Mouse (Mus musculus): ENCODE results near the gene Cep63. TPM values are rescaled to one million over a fixed set of nuclear protein-coding genes. Genes with fewer than 3 reads are reported as not detected.

The Cep63 gene
- 24.4 and 27.1 TPM in 2 replicates for polyA plus RNA-seq (2012; rRNA removed)

DNA sequence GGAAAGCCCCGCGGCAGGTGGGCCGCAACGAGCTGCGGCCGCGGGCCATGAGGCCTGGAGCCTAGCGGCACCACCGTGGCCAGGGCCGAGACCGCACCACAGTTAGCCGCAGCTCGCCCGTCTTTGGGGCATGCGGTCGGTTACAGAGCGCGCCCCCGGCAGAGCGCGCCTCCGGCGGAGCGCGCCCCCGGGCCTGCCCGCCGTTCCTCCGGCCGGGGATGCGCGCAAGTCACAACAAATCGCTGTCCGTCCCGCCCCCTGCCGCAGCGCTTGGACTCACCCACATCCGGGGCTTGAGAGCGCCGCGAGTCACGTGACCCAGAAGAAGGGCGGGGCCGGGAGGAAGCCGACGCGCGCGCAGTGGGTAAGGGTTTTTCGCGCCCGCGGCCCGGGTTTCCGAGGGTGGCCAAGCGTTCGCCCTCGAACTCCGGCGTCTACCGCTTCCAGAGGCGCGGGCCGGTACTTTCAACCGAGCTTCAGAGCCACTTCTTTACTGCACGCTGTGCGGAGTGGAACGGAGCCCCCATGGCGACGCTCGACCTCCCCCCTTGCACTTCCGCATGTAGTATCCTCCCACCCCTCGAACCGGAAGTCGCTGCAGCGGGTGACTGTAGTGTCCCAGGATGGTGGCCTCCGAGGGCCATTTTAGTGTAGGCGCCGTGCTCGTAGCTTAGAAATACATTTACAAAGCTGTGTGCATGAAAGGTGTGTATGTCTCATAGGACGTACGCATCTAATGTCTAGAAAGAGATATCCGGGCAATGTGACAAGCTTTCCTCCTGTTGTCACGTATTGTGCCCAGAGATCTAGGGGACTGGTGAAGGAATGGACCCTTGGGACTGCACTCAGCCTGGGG lies at the start of gene Cep63, which contains the start of gene Anapc13:
Gene Cep63 (minus strand): TSS at position 552 of the 856 bp plus-strand sequence.
Gene Anapc13 (plus strand): TSS at position 314 of the 856 bp plus-strand sequence.
- H3K4me3 ChIP-seq (replicated peaks; ENCODE audit: insufficient read depth, low read depth, low read length) = peak within 1 kb of the TSS; percentile 76
- peak within 1 kb of the TSS; percentile 91 for H3K27ac ChIP-seq (ENCODE audit: insufficient read depth, low read length)
- TF ChIP-seq CTCF (IDR thresholded peaks at IDR 0.05; ENCODE audit: borderline replicate concordance, insufficient read depth, low read depth, low read length) (no peak), POLR2A (IDR thresholded peaks at IDR 0.05; ENCODE audit: borderline replicate concordance, insufficient read depth, low read length) (peak; percentile 77)
- WGBS = under 1% methylated on average over 84 of the region's 84 CpGs
- DNase-seq = peak; percentile 98 to 99
- peaks cover 3% of the 10 kb centered on the region; the same call in 1 of the 2 replicates for H3K4me1 ChIP-seq (ENCODE audit: control insufficient read depth, insufficient read depth, low read length)
- H3K27me3 ChIP-seq (ENCODE audit: control insufficient read depth, insufficient read depth, low read length) = no peaks in the 10 kb centered on the region

DNA sequence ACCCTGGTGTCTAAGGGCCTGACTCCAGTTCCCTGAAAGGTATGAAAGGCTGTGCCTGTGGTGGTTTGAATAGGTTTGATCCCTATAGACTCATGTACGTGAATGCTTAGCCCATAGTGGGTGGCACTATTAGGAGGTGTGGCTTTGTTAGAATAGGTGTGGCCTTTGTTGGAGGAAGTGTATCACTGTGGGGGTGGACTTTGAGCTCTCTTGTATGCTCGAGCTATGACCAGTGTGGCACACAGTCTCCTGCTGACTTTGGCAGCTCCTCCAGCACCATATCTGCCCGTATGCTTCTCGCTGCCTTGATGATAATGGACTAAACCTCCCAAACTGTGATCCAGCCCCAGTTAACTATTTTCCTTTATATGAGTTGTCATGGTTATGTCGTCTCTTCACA lies 49.6 kb upstream of the Cep63 start:
- no peak overlapping the region for H3K4me3 ChIP-seq (replicated peaks; ENCODE audit: insufficient read depth, low read depth, low read length)
- no peak for DNase-seq
- no peaks in the 10 kb centered on the region for H3K27me3 ChIP-seq (ENCODE audit: control insufficient read depth, insufficient read depth, low read length)
- no peak for TF ChIP-seq CTCF (IDR thresholded peaks at IDR 0.05; ENCODE audit: borderline replicate concordance, insufficient read depth, low read depth, low read length)
- TF ChIP-seq POLR2A (IDR thresholded peaks at IDR 0.05; ENCODE audit: borderline replicate concordance, insufficient read depth, low read length) = no peak
- no peak overlapping the region for H3K27ac ChIP-seq (ENCODE audit: insufficient read depth, low read length)
- 80% methylated on average over 5 of the region's 5 CpGs for WGBS
- no peaks in the 10 kb centered on the region for H3K4me1 ChIP-seq (ENCODE audit: control insufficient read depth, insufficient read depth, low read length)

DNA sequence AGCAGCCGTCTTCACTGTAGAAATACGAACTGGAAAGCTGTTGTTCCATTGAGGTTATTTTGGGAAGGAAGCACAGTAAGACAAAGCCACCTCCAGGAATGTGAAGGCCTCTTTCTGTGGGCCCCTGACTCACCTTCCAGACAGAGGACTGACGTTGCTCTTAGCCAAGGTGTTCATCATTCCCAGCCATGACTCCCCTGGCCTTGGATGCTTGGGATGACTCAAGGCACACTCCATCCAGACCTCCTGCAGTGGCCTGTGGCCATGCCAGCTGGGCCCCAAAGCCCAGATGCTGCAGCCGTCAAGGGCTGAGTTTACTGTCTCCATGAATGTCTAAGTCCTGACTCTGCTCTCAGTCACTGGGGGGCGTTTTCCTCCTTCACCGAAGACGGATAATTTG lies 47.0 kb upstream of the Cep63 start:
- Histone ChIP-seq H3K27ac (ENCODE audit: insufficient read depth, low read length) (no peak overlapping the region), H3K27me3 (ENCODE audit: control insufficient read depth, insufficient read depth, low read length) (no peaks in the 10 kb centered on the region), H3K4me3 (replicated peaks; ENCODE audit: insufficient read depth, low read depth, low read length) (no peak overlapping the region), H3K4me1 (ENCODE audit: control insufficient read depth, insufficient read depth, low read length) (no peaks in the 10 kb centered on the region)
- TF ChIP-seq POLR2A (IDR thresholded peaks at IDR 0.05; ENCODE audit: borderline replicate concordance, insufficient read depth, low read length) (no peak), CTCF (IDR thresholded peaks at IDR 0.05; ENCODE audit: borderline replicate concordance, insufficient read depth, low read depth, low read length) (no peak)
- 50% methylated on average over 7 of the region's 7 CpGs for WGBS
- DNase-seq = no peak

DNA sequence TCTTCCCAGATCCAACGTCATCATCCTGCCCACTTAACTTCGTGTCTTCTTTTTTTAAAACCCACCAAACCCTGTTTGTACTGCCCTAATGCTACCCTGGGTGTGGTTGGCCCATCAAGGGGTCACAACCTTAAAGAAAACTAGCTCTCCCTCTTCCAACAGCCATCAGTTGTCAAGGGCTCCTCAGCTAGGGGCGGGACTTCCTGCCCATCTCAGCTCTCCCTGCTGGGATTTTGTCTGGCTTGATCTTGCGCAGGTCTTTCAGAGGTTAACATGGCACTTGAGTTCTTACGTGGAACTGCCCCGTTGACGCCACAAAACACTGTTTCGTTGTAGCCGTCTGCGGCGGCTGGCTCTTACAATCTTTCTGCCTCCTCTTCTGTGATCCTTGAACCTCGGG lies 42.6 kb upstream of the Cep63 start:
- H3K4me3 ChIP-seq (replicated peaks; ENCODE audit: insufficient read depth, low read depth, low read length) = no peak overlapping the region
- no peak overlapping the region for H3K27ac ChIP-seq (ENCODE audit: insufficient read depth, low read length)
- no peaks in the 10 kb centered on the region for H3K27me3 ChIP-seq (ENCODE audit: control insufficient read depth, insufficient read depth, low read length)
- DNase-seq = no peak
- TF ChIP-seq CTCF (IDR thresholded peaks at IDR 0.05; ENCODE audit: borderline replicate concordance, insufficient read depth, low read depth, low read length) (no peak), POLR2A (IDR thresholded peaks at IDR 0.05; ENCODE audit: borderline replicate concordance, insufficient read depth, low read length) (no peak)
- no peaks in the 10 kb centered on the region for H3K4me1 ChIP-seq (ENCODE audit: control insufficient read depth, insufficient read depth, low read length)
- 93% methylated on average over 12 of the region's 12 CpGs for WGBS

DNA sequence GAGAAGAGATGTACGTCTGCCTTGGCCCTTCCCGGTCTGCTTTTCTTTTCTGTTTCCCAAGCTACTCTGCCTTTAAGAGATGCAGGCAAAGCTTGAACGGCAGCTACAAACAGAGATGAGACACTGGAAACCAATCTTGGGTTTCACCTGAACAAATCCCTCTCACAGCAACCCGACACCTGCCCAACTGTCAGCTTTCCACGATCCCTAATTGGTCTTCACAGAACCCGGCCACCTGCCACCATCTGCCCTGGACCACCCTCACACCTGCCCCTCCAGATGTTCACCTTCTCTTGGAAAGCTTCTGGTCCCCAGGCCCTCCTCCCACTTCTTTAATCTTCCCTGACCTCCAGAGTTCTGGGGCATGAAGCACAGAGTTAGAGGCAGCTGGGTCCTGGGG lies 41.8 kb upstream of the Cep63 start:
- no peak for TF ChIP-seq POLR2A (IDR thresholded peaks at IDR 0.05; ENCODE audit: borderline replicate concordance, insufficient read depth, low read length)
- TF ChIP-seq CTCF (IDR thresholded peaks at IDR 0.05; ENCODE audit: borderline replicate concordance, insufficient read depth, low read depth, low read length) = no peak
- WGBS = 40% methylated on average over 6 of the region's 6 CpGs
- no peaks in the 10 kb centered on the region for H3K4me1 ChIP-seq (ENCODE audit: control insufficient read depth, insufficient read depth, low read length)
- no peaks in the 10 kb centered on the region for H3K27me3 ChIP-seq (ENCODE audit: control insufficient read depth, insufficient read depth, low read length)
- no peak for DNase-seq
- H3K4me3 ChIP-seq (replicated peaks; ENCODE audit: insufficient read depth, low read depth, low read length) = no peak overlapping the region
- H3K27ac ChIP-seq (ENCODE audit: insufficient read depth, low read length) = no peak overlapping the region

DNA sequence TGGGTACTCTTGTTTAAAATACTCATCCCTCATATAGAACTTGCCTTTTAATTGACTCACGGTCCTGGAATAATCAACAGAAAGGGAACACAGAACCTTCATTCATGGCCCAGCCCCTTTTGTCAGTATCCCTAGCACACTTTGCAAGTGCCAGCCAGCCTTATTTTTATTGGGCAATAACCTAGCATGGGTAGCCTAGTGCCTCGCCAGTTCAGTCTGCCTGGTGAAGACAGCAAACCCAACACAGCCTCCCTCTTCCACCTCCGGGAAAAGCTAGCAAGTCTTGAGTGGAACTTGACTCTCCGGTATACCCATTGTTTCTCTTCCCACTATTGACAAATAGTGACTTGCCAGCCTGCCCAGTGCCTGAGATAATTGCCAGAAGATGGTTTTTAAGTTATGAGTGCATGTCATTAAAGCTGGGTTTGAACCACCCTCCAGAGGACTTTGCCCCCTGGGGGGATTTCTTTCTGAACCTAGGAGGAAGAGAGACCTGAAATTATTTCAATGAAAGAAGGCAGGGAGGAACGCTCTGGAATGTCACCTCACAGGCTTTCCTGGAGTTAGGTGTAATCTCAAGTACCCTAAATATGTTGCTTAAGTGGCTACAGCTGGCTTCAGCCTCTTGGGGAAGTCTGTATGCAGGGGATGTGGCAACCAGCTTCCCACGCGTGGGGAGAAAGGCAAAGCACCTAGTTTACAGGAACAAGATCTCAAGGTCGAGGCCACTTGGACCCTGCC lies 30.2 kb upstream of the Cep63 start:
- H3K27ac ChIP-seq (ENCODE audit: insufficient read depth, low read length) = no peak overlapping the region
- H3K27me3 ChIP-seq (ENCODE audit: control insufficient read depth, insufficient read depth, low read length) = no peaks in the 10 kb centered on the region; the same call in 1 of the 2 replicates
- no peak for DNase-seq
- TF ChIP-seq POLR2A (IDR thresholded peaks at IDR 0.05; ENCODE audit: borderline replicate concordance, insufficient read depth, low read length) (no peak), CTCF (IDR thresholded peaks at IDR 0.05; ENCODE audit: borderline replicate concordance, insufficient read depth, low read depth, low read length) (no peak)
- WGBS = 90% methylated on average over 8 of the region's 8 CpGs
- H3K4me3 ChIP-seq (replicated peaks; ENCODE audit: insufficient read depth, low read depth, low read length) = no peak overlapping the region
- H3K4me1 ChIP-seq (ENCODE audit: control insufficient read depth, insufficient read depth, low read length) = no peaks in the 10 kb centered on the region

DNA sequence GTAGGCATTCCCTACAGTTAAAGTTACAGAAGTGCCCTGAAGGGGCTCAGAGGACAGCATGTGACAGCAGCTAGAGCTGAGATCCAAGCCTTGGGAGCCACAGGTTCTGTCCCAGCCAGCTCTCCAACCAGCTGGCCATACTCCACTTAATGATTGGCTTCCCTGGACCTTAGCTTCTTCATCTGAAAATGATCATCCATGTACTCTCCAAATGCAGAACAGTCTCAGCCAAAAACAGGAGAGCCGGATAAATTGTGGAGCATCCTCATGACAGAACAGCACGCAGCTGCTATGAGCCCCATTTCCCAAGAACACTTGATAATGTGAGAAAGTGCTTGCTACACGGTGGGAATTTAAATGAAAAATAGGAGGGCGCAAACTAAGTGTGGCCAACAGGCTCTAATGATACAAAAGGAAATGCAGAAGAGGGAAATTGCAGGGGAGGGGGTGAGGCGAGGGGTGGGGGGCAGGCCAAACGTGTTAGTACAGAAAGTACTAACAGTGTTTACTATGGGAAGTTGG lies 24.9 kb upstream of the Cep63 start:
- H3K4me3 ChIP-seq (replicated peaks; ENCODE audit: insufficient read depth, low read depth, low read length) = no peak overlapping the region
- H3K27me3 ChIP-seq (ENCODE audit: control insufficient read depth, insufficient read depth, low read length) = no peaks in the 10 kb centered on the region
- TF ChIP-seq CTCF (IDR thresholded peaks at IDR 0.05; ENCODE audit: borderline replicate concordance, insufficient read depth, low read depth, low read length) = no peak
- TF ChIP-seq POLR2A (IDR thresholded peaks at IDR 0.05; ENCODE audit: borderline replicate concordance, insufficient read depth, low read length) = no peak
- no peak overlapping the region for H3K27ac ChIP-seq (ENCODE audit: insufficient read depth, low read length)
- no peak for DNase-seq
- WGBS = 55% methylated on average over 6 of the region's 6 CpGs
- peaks cover 5% of the 10 kb centered on the region for H3K4me1 ChIP-seq (ENCODE audit: control insufficient read depth, insufficient read depth, low read length)

All from cerebellum, adult 2 months (tissue).